Mouse (Mus musculus) heart, embryonic 10.5 days (tissue): ENCODE data around the gene Stum. TPM values are rescaled to one million over a fixed set of nuclear protein-coding genes. Genes with fewer than 3 reads are reported as not detected.

Source experiments
- DNase-seq: peaks from one replicate; pipeline ENCODE4 v3.0.0-alpha.2; 2017; ENCODE audit warnings: low spot score
- H3K27ac ChIP-seq: fragments of 300-500 bp; sonication (generic); 2 replicates; pipeline ENCODE4 v1.5.1; 2016; ENCODE audit warnings: mild to moderate bottlenecking
- H3K27me3 ChIP-seq: fragments of 300-500 bp; sonication (generic); 2 replicates; pipeline ENCODE4 v1.6.1; 2016; ENCODE audit warnings: mild to moderate bottlenecking; ENCODE audit not compliant: poor library complexity, insufficient read depth, severe bottlenecking
- H3K36me3 ChIP-seq: fragments of 300-500 bp; sonication (generic); 2 replicates; pipeline ENCODE4 v1.6.1; 2016; ENCODE audit warnings: mild to moderate bottlenecking, moderate library complexity
- H3K4me1 ChIP-seq: fragments of 300-500 bp; sonication (generic); 2 replicates; pipeline ENCODE4 v1.6.1; 2016; ENCODE audit warnings: mild to moderate bottlenecking
- H3K4me3 ChIP-seq: fragments of 300-500 bp; sonication (generic); 2 replicates; pipeline ENCODE4 v1.5.1; 2016; ENCODE audit warnings: mild to moderate bottlenecking, moderate library complexity
- H3K9me3 ChIP-seq: fragments of 300-500 bp; sonication (generic); 2 replicates; pipeline ENCODE4 v1.6.1; 2016; ENCODE audit warnings: mild to moderate bottlenecking, moderate library complexity
- WGBS: fragments of 180-500 bp; shearing (Covaris S2); methylation state at CpG from one replicate; pipeline ENCODE4 v1.1.7; 2016; 5-methylcytosine and 5-hydroxymethylcytosine counted together
- polyA plus RNA-seq: library from polyadenylated mRNA; unstranded; fragments of >200 nt; fragmentation: Nextera tagmentation; extraction: Ambion mirVana; gene quantifications from 2 replicates; pipeline ENCODE4 v1.2.1, GENCODE M21; 2016

Gene Stum
- polyA plus RNA-seq, 1 experiment from 2014 or later: 0.64 TPM

- Histone ChIP-seq H3K4me1 (peaks cover 5% of the 10 kb centered on the region), H3K9me3 (no peaks in the 10 kb centered on the region), H3K27me3 (peaks cover 62% of the 10 kb centered on the region; the same call in 1 of the 2 replicates), H3K4me3 (no peak overlapping the region), H3K36me3 (no peaks in the 10 kb centered on the region), H3K27ac (no peak overlapping the region)
- WGBS: 50% methylated on average over 2 of the region's 2 CpGs
- no peak for DNase-seq
These were observed 33.7 kb downstream of the Stum start for GRCm38 (mm10) chr1:180449641-180450040.

- WGBS: 67% methylated on average over 3 of the region's 3 CpGs
- no peaks in the 10 kb centered on the region for H3K36me3 ChIP-seq
- H3K9me3 ChIP-seq: no peaks in the 10 kb centered on the region
- no peak overlapping the region for H3K27ac ChIP-seq
- H3K4me1 ChIP-seq: peaks cover 5% of the 10 kb centered on the region
- H3K4me3 ChIP-seq: no peak overlapping the region
- peaks cover 71% of the 10 kb centered on the region for H3K27me3 ChIP-seq
- no peak for DNase-seq
These were observed 38.9 kb downstream of the Stum start for GRCm38 (mm10) chr1:180444411-180444810.

DNA sequence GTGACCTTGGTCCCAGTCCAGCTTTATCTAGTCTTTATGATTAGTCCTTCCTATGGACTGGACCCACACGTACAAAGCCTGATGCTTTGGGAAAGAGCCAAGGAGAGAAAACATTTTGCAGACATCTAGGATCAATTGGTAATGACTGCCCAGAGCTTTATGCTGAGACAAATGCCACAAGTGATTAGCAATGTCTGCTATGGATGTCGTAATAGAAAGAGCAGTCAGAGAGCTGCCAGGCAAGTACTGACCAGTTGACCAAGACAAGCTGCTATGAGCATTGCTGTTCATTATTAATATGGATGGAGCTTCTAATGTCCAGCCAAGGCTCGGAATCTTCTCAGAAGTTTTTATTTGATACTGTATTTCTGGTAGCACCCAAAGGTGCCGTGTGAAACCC, 43.8 kb downstream of the Stum start:
- H3K36me3 ChIP-seq: no peaks in the 10 kb centered on the region
- peaks cover 5% of the 10 kb centered on the region; the same call in 1 of the 2 replicates for H3K4me1 ChIP-seq
- DNase-seq: no peak
- no peak overlapping the region for H3K27ac ChIP-seq
- 75% methylated on average over 4 of the region's 4 CpGs for WGBS
- H3K4me3 ChIP-seq: no peak overlapping the region
- peaks cover 80% of the 10 kb centered on the region for H3K27me3 ChIP-seq
- no peaks in the 10 kb centered on the region for H3K9me3 ChIP-seq

DNA sequence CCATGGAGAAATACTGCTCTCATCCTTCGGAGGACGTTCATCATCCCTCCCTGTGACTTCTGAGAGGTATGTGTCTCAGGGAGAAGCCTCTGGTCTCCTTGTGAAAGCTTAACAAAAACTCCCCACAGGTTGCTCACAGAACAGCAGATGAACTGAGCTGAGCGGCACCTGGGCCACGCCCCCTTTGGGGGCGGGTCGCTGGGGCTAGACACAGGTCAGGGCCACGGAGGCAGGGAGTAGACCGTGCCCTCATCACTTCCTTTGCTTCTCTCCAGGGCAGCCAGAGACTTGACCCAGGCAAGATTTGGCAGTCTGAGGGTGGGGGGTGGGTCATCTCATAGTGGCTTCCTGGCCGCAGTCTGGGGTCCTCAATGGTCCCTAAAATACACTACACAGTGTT, 48.4 kb downstream of the Stum start:
- no peak for DNase-seq
- no peak overlapping the region for H3K27ac ChIP-seq
- peaks cover 19% of the 10 kb centered on the region for H3K4me1 ChIP-seq
- no peaks in the 10 kb centered on the region for H3K9me3 ChIP-seq
- H3K27me3 ChIP-seq: peaks cover 80% of the 10 kb centered on the region
- no peaks in the 10 kb centered on the region for H3K36me3 ChIP-seq
- 9% methylated on average over 9 of the region's 9 CpGs for WGBS
- H3K4me3 ChIP-seq: no peak overlapping the region

GRCm38 (mm10) chr1:180433796-180434566, 49.3 kb downstream of the Stum start:
- H3K4me1 ChIP-seq: peaks cover 19% of the 10 kb centered on the region
- peak; percentile 84 for DNase-seq
- no peaks in the 10 kb centered on the region for H3K9me3 ChIP-seq
- H3K27me3 ChIP-seq: peaks cover 81% of the 10 kb centered on the region
- no peak overlapping the region for H3K27ac ChIP-seq
- H3K36me3 ChIP-seq: no peaks in the 10 kb centered on the region
- H3K4me3 ChIP-seq: no peak overlapping the region
- 17% methylated on average over 7 of the region's 7 CpGs for WGBS

DNA sequence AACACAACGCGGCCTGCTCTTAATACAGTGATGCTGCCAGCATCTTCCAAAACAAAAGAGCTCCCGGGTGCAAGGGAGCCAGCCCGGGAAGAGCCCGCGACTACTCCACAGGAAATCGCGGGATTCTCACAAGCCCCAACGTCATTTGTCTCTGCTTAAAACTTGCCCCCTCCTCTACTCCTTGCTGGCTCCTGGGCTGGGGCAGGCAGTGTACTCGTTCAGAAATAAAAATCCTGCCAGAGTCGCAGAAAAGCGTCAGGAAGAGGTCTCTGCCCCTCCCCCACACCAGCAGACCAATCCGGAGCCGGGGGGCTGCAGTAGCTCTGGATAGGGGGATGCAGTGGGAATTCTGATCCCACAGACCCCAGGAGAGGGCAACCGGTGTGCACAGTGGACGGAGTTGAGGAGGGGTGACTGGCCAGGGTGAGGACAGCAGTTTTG, 50.2 kb downstream of the Stum start:
- no peaks in the 10 kb centered on the region for H3K36me3 ChIP-seq
- DNase-seq: no peak
- peaks cover 78% of the 10 kb centered on the region for H3K27me3 ChIP-seq
- H3K4me3 ChIP-seq: peak overlapping the region; percentile 53
- no peaks in the 10 kb centered on the region for H3K9me3 ChIP-seq
- H3K4me1 ChIP-seq: peaks cover 21% of the 10 kb centered on the region
- H3K27ac ChIP-seq: peak overlapping the region; percentile 72
- 4% methylated on average over 16 of the region's 16 CpGs for WGBS

DNA sequence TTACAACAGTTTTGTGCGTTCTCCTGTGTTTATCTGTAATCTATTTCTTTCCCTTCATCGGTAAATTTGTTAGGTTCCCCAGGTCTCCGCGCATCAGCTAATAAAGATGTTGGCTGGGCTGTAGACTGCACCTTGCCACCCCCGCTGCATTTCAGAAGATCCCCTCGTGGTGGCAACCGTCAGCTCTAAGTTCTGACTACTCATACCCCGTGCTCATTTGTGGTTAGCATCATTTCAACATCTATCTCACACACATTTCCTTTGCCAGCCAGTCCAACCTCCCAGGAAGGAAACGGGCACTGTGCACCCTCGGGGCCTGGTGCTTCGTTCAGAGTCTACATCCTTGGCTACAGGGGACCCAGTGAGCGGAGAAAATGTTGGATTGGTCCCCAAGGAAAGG, 51.5 kb downstream of the Stum start:
- Histone ChIP-seq H3K27me3 (peaks cover 65% of the 10 kb centered on the region), H3K4me1 (peaks cover 29% of the 10 kb centered on the region), H3K27ac (no peak overlapping the region), H3K4me3 (no peak overlapping the region), H3K36me3 (no peaks in the 10 kb centered on the region), H3K9me3 (no peaks in the 10 kb centered on the region)
- WGBS: 60% methylated on average over 12 of the region's 12 CpGs
- DNase-seq: no peak

GRCm38 (mm10) chr1:180429819-180430218, 53.5 kb downstream of the Stum start:
- peaks cover 46% of the 10 kb centered on the region for H3K27me3 ChIP-seq
- H3K9me3 ChIP-seq: no peaks in the 10 kb centered on the region
- WGBS: 67% methylated on average over 5 of the region's 5 CpGs
- no peak overlapping the region for H3K4me3 ChIP-seq
- H3K36me3 ChIP-seq: no peaks in the 10 kb centered on the region
- H3K4me1 ChIP-seq: peaks cover 27% of the 10 kb centered on the region
- H3K27ac ChIP-seq: no peak overlapping the region
- no peak for DNase-seq

DNA sequence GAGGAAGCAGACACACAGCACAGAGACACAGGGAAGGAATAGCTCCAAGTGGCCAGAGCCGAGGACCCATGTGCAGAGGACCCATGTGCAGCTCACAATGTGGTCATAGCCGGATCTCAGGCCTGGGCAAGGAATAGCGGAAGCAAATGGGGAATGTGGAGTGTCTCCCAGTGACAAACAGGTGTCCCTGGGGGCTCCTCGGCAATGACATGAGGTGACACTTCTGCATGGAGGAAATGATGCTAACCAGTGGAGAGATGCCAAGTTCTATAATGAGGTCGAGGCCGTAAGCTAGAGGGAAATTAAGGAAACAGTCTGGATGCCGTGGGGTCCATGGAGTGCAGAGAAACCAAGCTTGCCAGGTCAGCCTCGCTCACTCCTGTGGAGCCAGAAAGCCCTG, 54.4 kb downstream of the Stum start:
- DNase-seq: no peak
- H3K27ac ChIP-seq: no peak overlapping the region
- 77% methylated on average over 8 of the region's 8 CpGs for WGBS

GRCm38 (mm10) chr1:180428101-180428712, 55.1 kb downstream of the Stum start:
- DNase-seq: no peak

More for the DNA sequence above, 54.4 kb downstream of the Stum start:
- Histone ChIP-seq H3K9me3 (no peaks in the 10 kb centered on the region), H3K4me3 (no peak overlapping the region), H3K4me1 (peaks cover 25% of the 10 kb centered on the region), H3K27me3 (peaks cover 40% of the 10 kb centered on the region), H3K36me3 (no peaks in the 10 kb centered on the region)

DNA sequence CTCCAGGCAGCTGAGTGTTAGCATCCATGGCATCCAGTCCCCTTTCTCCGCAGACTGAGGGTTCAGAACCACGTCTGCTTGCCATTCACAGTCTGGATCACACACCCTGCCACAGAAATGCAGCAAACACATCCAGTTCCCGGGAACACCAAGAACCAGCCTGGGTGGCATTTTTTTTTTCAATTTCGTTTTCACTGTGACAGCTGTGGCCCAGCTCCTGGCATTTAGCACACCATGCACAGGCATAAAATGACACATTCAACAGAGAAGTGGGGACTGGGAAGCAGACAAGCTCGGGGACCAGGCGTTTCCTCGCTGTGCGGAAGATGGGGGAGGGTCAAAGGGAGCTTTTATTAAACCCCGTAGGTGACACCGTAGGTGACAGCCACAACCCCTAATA, 55.6 kb downstream of the Stum start:
- WGBS: 64% methylated on average over 10 of the region's 10 CpGs
- Histone ChIP-seq H3K36me3 (no peaks in the 10 kb centered on the region), H3K27me3 (peaks cover 29% of the 10 kb centered on the region), H3K9me3 (no peaks in the 10 kb centered on the region), H3K27ac (no peak overlapping the region), H3K4me1 (peaks cover 26% of the 10 kb centered on the region), H3K4me3 (no peak overlapping the region)
- DNase-seq: no peak

More at GRCm38 (mm10) chr1:180428101-180428712, 55.1 kb downstream of the Stum start:
- no peak overlapping the region for H3K27ac ChIP-seq
- WGBS: 19% methylated on average over 9 of the region's 9 CpGs
- no peaks in the 10 kb centered on the region for H3K9me3 ChIP-seq
- H3K27me3 ChIP-seq: peaks cover 34% of the 10 kb centered on the region
- H3K36me3 ChIP-seq: no peaks in the 10 kb centered on the region
- no peak overlapping the region for H3K4me3 ChIP-seq
- peaks cover 26% of the 10 kb centered on the region for H3K4me1 ChIP-seq

GRCm38 (mm10) chr1:180426405-180426804, 56.9 kb downstream of the Stum start:
- no peak overlapping the region for H3K27ac ChIP-seq
- no peaks in the 10 kb centered on the region for H3K36me3 ChIP-seq
- 79% methylated on average over 6 of the region's 6 CpGs for WGBS
- H3K4me1 ChIP-seq: peaks cover 37% of the 10 kb centered on the region
- peaks cover 17% of the 10 kb centered on the region; the same call in 1 of the 2 replicates for H3K27me3 ChIP-seq
- no peaks in the 10 kb centered on the region for H3K9me3 ChIP-seq
- H3K4me3 ChIP-seq: no peak overlapping the region
- DNase-seq: no peak

DNA sequence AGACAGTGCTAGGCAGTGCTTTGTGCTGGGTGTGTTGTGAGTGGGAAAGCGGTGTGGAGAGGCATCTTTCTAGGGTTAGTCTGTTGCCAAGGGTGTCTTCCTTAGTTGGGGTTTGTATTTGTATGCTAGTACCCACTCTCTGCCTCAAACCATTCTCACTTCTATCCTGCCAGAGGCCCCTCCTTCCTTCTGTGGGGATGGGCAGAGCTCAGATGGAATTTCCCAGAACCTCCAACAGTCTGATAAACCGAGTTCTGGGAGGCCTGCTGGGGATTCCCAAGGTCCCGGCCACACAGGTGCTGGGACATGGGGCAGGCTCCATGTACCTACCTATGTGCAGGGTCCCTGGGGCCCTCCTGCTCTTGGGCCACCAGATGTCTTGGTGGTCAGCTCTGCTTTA, 59.4 kb downstream of the Stum start:
- Histone ChIP-seq H3K9me3 (no peaks in the 10 kb centered on the region), H3K27me3 (peaks cover 7% of the 10 kb centered on the region; the same call in 1 of the 2 replicates), H3K4me1 (peaks cover 52% of the 10 kb centered on the region), H3K27ac (no peak overlapping the region), H3K4me3 (no peak overlapping the region), H3K36me3 (peaks cover 9% of the 10 kb centered on the region; the same call in 1 of the 2 replicates)
- no peak for DNase-seq
- 56% methylated on average over 3 of the region's 3 CpGs for WGBS
